Mouse (Mus musculus): ENCODE data around the gene 4930578G10Rik. TPM values are rescaled to one million over a fixed set of nuclear protein-coding genes. Genes with fewer than 3 reads are reported as not detected.

4930578G10Rik gene
- polyA plus RNA-seq (2012; rRNA removed) = 0.17 and 0.22 TPM in 2 replicates

GRCm38 (mm10) chr4:42735245-42735644, at the start of gene 4930578G10Rik:
TSS of gene 4930578G10Rik (plus strand) at chr4:42735545.

GRCm38 (mm10) chr4:42756477-42756876, 21.1 kb downstream of the 4930578G10Rik start, which contains the start of gene Ccl19:
TSS of gene Ccl19 (minus strand) at chr4:42756577.

GRCm38 (mm10) chr4:42773893-42774292, 38.5 kb downstream of the 4930578G10Rik start, which contains the start of gene Ccl21a:
TSS of gene Ccl21a (minus strand) at chr4:42773993.

GRCm38 (mm10) chr4:42853788-42854187, 118.4 kb downstream of the 4930578G10Rik start, which contains the start of gene Fam205a1:
TSS of gene Fam205a1 (minus strand) at chr4:42853888.

GRCm38 (mm10) chr4:42856671-42857070, 121.3 kb downstream of the 4930578G10Rik start, which contains the start of gene Gm12394:
TSS of gene Gm12394 (minus strand) at chr4:42856771.

GRCm38 (mm10) chr4:42874134-42874533, 138.8 kb downstream of the 4930578G10Rik start, which contains the start of gene Fam205c:
TSS of gene Fam205c (minus strand) at chr4:42874234.

Other genes with a start within 250 kb of the 4930578G10Rik start
- gene Fam205a2, start 207.4 kb upstream of the 4930578G10Rik start, polyA plus RNA-seq (2012; rRNA removed) = 0.32 and 0.38 TPM in 2 replicates
- not detected in 2 replicates for gene Gm10591, start 123.3 kb upstream of the 4930578G10Rik start, polyA plus RNA-seq (2012; rRNA removed)
- gene Gm2564, start 105.8 kb upstream of the 4930578G10Rik start, polyA plus RNA-seq (2012; rRNA removed) = 0.24 TPM in 1 of 2 replicates, not detected in the other
- gene Ccl27b, start 80.3 kb upstream of the 4930578G10Rik start, polyA plus RNA-seq (2012; rRNA removed) = 1.7 and 3.6 TPM in 2 replicates
- gene Il11ra2, start 73.7 kb upstream of the 4930578G10Rik start, polyA plus RNA-seq (2012; rRNA removed) = 0.05 and 0.11 TPM in 2 replicates
- 0.19 and 0.23 TPM in 2 replicates for gene Ccl19, start 21.0 kb downstream of the 4930578G10Rik start, polyA plus RNA-seq (2012; rRNA removed)
- 0.40 and 0.76 TPM in 2 replicates for gene Ccl21a, start 38.4 kb downstream of the 4930578G10Rik start, polyA plus RNA-seq (2012; rRNA removed)
- 0.01 and 0.03 TPM in 2 replicates for gene Fam205a1, start 118.3 kb downstream of the 4930578G10Rik start, polyA plus RNA-seq (2012; rRNA removed)
- 0.12 TPM in 2 replicates for gene Gm12394, start 121.2 kb downstream of the 4930578G10Rik start, polyA plus RNA-seq (2012; rRNA removed)
- not detected in 2 replicates for gene Fam205c, start 138.7 kb downstream of the 4930578G10Rik start, polyA plus RNA-seq (2012; rRNA removed)
- 83.6 and 94.1 TPM in 2 replicates for gene Phf24, start 181.1 kb downstream of the 4930578G10Rik start, polyA plus RNA-seq (2012; rRNA removed)
- 73.4 and 84.6 TPM in 2 replicates for gene Dnajb5, start 214.3 kb downstream of the 4930578G10Rik start, polyA plus RNA-seq (2012; rRNA removed)
- 0.19 and 0.23 TPM in 2 replicates for gene 1700022I11Rik, start 234.1 kb downstream of the 4930578G10Rik start, polyA plus RNA-seq (2012; rRNA removed)

Data from central nervous system, embryonic 18 days (tissue).